Mouse (Mus musculus): Measurements from ENCODE around the gene Tmco1.

The Tmco1 gene

DNA sequence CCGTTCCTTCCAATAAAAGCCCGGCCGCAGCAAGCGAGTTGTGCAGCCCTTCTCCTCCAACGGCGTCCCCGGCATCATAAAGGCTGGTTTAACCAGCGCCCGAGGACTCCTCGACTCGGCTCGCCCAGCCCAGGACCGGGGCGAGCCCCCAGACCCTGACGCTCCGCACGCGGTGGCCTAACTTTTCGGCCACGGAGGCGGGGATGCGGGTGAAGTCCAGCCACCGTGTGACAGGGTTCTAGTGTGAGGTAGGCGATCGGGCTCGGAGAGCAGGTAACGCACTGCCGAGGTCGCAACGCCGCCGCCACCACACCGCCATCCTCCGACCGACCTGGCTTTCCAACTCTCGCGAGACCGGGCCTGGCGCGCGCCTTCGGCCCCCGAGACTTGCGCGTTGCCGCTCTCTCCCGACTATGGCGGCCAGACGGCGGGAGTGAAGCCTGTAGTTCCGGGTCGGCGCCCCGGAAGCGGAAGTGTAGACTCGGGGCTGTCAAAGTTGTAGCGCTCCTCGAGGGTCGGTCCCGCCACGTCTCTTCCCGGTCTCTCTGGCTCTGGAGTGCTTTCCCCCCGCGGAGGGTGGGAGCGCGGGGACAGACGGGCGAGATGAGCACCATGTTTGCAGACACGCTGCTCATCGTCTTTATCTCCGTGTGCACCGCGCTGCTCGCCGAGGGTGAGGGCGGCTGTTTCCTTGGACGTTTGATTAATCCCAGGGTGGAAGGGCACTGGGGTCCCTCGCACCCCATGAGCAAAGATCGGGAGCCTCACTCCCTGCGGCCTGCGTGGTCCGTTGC, at the start of gene Tmco1:
Gene Tmco1 (plus strand): TSS at position 118 of the 794 bp plus-strand sequence.
- DNase-seq: peak; percentile 98 to 99

DNA sequence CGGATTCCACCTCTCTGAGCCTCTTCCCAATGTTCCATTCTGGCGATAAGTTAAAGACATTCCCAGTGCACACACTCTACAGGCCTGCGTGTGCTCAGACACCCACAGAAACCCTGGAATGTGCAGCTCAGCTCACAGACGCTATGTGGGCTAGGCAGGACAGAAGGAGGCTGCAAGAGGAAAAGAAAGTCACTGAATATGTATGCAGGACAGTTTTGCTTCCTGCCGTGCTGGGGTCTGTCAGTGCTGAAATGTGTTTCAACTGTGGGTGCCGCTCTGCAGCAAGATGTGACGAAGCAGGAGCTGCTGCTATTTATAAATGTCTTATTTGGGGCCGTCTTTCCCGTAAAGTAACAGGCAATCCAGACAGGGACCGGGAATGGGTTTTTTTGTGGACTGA, 48.5 kb upstream of the Tmco1 start:
- DNase-seq: no peak

DNA sequence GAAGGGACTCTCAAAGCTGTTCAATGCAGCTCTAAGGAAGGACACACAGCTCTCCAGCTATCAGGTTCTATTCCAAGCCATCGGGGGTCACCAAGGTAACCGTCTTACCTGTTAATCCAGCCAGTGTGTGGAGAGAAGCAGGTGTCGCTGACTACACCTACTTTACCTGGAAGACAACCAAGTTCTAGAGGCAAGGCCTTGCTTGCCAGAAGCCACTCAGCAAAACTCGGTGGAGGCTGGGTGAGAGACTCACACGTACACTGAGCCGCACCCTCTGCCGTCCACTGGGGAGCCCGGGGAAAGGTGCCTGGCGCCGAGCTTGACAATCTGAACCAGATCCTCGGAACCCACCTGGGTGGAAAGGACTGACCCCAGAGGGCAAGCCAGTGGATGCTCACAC, 46.4 kb upstream of the Tmco1 start:
- DNase-seq: peak; percentile 47 to 65

DNA sequence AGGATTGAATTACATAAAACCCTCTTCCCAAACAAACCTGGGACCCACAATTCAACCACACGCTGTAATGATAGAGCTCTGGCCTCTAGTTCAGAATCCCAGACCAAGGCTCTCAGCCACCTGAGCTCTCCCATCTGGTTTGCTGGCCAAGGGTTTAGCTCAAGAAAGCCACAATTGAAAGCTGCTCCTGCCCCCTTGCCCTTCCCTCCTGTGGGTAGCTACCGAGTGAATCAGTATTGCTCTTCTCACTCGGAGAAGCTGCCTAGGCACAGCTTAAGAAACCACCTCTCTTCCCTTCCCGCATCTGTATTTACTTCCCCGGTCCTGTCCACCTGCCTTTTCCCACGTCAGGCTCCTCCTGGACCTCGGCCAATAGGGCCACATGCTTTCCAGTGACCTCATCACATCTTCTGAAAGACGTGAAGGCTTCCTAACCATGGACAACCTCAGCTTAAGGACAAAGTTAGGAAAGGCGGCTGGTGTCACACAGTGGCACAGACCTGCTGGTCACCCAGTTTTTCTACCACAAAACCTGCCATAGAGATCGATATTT, 45.6 kb upstream of the Tmco1 start:
- DNase-seq: no peak

DNA sequence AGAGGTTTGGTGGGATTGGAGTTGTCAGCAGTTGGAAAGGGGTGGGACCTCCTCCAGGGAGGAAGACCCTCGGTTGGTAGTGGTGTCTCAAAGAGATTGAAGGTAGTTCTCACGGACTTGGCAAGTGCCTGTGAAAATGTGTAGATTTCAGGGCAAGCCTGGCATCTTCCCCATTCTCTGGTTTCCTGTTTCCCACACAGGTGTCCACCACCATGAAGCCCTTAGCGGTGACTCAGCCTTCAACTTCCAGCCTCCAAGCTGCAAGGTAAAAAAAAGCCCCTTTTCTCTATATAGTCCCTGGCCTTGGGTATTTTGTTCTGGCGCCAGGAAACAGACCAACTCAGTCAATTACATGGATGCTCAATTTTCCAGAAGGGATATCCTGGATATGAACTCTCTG, 42.8 kb upstream of the Tmco1 start:
- DNase-seq: no peak

DNA sequence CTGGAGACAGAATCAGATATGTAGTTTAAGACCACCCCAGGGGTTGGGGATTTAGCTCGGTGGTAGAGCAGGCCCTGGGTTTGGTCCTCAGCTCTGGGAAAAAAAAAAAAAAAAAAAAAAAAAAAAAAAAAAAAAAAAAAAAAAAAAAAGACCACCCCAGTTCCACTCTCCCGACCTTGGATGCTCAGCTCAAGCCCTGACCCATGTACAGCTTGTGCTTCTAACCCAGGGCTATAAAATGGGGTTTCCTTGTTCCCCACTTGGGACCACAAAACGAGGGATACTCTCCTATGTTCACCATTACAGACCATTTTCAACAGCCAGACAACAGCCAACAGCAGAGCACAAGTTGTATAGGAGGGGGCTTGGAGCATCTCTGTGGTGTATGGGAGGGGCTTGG, 41.5 kb upstream of the Tmco1 start:
- DNase-seq: no peak

DNA sequence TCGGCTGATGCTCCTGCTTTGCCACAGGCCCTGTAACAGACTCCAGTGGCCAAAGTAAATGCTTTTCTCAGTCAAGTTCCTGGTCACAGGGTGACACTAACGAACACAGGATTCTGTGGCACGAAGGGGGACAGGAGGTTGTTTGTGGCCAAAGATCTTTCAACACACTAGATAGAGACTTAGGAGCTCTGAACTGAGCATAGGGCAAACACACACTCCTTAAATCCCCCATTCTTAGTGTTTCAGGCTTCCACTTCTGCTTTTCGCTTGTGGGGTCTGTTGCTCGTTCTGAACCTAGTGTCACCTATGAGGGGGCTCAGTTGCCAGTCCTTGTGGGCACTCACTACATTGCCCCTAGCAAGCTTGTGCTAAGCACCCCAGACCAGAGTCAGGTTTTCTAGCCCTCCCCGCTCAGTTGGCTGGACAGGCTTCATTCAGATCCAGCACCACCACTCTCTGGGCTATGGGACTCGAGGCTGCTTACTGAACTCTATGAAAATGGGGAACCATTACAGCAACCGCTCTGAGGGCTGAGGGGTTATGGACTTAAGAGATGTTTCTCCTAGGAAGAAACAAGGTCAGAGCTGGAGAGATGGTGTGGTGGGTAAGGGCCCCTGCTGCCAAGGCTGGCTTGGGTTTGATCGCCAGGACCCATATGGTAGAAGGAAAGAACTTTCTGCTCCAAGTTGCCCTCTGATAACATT, 39.7 kb upstream of the Tmco1 start:
- DNase-seq: no peak

DNA sequence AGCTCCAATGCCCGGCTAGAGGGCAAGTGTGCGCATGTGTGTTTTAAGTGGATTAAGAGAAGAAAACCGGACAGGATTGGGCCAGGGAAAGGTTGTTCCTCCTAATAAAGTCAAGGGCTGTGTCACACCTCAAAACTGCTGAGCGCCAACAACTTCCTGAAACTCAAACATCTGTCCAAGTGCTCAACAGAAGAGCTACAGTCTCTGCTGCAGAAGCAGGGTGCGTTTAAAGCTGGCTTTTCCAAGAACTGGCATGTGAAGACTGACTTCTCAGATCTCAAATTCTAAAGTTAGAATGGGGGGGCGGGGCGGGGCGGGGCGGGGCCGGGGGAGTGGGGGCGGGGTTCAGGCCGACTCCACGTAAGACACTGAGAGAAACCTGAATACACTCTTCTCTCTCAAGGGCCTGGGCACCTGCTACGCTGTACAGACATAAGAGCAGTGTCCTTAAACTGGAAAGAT, 38.8 kb upstream of the Tmco1 start:
- peak; percentile 56 to 58 for DNase-seq

DNA sequence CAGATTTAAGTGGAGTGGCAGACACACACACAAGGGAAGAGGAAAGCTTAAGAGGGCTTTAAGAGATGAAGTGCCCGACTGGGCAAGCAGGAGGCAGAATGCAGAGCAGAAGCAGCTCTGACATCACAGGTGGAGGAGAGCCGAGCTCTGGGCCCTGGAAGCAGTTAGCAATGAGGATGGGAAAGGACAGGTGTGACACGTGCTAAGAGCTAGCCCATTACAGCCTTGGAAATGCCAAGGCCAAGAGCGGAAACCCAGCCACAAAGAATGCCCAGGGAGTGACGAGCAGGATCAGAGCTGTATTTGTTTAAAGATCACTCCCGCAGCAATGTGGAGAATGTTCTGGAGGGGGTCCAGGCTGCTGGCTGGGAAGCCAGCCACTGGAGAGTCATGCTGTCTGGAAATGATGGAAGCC, 38.3 kb upstream of the Tmco1 start:
- peak; percentile 85 to 94 for DNase-seq

DNA sequence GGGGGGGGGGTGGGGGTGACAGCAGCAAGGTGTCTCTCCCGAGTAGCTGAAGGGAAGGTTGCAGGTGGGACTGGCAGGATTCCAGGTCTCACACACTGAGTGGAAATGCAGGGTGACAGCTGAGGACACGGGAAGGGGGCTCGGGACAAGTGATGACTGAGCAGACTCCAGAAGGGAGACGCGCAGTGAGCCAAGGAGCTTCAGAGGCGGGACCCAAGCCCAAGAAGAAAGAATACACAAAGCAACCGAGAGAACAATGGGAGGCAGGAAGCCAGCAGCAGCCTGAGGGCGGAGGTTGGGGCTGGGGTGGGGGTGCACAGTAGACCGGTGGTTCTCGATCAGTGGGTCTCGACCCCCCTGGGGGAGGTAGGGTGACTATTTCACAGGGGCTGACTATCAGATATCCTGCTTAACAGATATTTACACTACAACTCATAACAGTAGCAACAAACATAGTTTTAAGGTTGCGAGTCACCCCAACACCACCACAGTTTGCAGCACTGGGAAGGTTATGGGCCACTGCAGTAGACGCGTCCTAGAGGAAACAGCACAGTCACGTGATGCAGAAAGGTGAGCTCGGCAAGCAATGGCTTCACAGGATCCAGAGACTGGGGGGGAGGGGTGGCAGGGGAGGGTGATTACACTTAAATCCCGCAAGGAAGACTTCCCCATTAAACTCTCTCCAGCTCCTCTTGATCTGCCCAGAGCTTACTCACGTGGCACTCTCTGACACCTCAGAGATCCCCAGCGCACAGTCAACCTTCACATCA, 37.7 kb upstream of the Tmco1 start:
- peak; percentile 65 to 82 for DNase-seq

DNA sequence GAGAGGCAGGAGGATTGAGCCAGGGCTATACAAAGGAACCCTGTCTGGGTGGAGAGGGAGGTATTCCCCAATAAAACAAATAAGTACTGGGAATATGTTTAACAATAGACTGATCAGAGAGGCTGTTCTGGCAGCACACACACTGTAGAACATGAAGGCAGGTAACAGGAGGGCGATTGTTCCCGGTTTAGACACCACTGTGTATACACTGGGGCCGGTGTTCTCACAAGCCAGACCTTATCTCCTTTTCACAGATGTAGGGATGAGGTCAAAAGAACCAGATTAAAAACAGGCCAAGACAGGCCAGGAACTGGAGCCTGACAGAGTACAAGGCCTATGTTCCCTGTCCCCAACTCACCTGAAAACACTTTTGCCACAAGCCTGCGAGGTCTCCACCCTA, 36.9 kb upstream of the Tmco1 start:
- no peak for DNase-seq

DNA sequence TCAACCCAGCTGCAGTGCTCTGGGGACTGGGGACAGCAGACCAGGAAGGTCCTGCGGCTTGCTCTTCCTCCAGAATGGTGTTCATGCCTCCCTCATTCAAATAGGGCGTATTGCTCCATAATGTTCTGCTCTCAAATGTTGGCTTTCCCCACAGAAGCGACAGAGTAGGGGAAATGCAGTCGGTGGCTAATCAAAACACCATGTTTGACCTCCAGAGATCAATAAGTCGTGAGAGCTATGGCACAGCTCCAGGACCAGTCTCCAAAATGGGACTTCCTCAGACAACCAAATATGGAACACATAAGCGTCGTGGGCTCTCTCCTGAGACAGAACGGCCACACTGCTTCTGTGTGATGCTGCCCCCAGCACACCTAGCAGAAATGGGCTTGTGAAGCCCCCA, 36.3 kb upstream of the Tmco1 start:
- DNase-seq: peak; percentile 48 to 52

DNA sequence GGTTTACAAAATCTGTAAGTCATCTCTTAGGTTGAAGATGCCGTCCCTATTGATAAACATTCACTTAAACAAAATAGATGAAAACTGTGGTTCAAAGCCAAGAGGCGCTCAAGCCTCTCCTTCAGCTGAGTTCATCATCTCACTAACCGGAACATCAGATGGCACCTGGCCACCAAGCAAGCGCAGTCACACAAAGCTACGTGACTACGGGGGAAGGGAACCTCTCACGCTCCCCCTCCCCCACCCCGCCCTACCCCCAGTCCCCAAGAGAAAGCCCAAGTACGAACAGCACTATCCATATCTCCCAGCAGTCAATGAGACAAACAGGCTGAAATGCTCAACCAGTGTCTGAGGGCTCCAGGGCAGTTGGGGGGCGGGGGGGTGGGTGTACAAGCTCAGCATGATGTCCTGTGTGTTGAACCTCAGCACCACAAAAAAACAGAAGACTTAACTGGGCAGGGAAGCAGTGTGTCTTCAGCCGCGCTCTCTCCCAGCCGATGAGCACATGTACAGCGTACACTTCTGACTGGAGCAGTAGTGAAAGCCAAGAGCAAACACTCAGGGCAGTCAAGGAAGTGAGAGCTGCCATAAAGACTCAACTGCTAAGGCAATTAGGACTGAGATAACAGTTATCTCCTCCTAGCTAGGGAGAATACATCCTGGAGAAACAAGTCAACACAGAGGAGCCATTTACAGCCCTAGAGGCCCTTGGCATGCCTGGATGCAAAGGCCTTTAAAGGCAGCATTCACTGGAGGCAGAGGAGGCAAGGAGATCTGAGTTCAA, 34.6 kb upstream of the Tmco1 start:
- DNase-seq: no peak

DNA sequence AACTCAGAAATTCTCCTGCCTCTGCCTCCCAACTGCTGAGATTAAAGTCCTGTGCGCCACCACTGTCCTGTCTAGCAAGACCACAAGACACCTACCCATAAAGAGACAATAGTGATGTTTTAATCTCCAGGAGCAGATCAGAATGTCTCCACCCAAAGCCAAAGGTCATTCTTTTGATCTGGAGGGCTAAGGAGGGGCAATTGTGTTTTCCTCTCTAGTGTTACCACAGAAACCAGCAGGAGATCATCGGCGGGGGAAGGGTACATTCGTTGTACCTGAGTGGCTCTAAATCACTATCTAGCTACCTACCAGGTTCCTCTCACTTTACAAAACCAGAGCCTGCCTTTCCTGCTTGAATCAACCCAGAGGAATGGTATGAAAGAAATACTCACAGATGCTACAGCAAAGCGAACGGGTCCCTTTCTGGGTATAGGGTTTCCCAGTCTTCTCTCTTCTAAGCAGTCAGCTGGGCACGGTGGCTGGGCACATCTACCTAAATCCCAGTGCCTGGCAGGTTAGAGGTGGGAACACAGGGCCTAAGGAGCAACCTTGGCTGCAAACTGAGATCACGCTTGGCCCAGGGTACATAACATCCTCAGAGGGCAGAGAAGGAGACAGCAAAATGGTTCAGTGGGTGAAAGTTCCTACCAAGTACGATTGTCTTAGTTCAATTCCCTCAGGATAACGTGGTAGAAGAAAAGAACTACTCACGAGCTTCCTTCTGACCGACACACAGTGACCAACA, 33.4 kb upstream of the Tmco1 start:
- DNase-seq: no peak

DNA sequence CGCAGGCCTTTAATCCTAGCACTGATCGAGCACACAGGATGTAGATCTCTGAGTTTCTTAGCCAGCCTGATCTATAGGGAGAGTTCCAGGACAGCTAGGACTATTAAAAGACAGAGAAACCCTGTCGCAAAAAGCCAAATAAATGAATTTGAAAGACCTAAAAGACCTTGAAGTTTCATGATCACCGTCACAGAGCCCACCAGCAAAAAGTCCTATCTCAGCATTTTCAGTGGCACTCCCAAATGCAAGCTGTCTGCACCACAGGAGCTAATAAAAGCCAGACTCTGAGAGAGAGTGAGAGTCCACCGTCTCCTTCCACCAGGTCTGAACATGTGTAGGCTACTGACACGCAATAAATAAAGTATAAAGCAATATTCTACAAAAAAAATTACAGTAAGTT, 29.8 kb upstream of the Tmco1 start:
- no peak for DNase-seq

DNA sequence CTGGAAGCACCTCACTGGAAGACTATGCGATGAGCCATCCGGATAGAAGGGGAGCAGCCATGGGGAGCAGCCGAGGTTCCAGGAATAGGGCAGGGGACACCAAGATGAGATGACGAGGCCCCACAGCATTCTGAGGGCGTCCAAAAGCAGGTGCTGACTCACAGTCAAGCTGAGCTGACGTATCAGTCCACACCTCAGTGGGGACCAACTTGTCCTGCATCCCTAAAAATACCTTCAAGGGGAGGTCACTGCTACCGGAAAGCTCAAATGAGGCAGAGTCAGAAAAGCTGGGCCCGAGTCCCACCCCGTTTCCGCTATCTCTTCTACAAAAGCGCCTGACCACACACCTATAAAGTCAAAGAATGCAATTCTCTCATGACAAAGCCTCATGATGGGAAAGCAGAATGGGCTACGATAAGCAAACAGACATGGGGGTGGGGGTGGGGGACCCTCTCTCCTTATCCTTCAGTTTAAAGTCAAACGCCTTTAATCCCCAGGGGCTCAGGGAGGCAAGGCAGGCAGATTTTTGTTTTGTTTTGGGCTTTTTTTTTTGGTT, 28.9 kb upstream of the Tmco1 start:
- DNase-seq: no peak

DNA sequence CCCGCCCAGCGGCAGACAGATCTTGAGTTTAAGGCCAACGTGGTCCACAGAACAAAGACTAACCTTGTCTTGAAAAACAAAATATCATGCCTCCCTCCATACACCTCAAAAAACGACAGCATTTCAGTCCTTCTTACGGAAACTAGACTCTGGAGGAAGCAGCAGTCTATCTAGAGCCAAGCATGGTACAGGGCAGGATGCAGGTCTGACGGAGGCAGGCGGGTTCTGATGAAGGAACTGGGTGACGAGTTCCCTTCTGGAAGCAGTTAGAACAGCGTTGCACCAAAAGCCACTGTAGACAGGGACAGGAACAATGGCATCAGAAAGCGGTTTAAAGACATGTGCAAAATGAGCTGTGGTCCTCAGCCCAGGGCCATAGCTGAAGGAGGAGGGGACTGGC, 28.1 kb upstream of the Tmco1 start:
- no peak for DNase-seq

DNA sequence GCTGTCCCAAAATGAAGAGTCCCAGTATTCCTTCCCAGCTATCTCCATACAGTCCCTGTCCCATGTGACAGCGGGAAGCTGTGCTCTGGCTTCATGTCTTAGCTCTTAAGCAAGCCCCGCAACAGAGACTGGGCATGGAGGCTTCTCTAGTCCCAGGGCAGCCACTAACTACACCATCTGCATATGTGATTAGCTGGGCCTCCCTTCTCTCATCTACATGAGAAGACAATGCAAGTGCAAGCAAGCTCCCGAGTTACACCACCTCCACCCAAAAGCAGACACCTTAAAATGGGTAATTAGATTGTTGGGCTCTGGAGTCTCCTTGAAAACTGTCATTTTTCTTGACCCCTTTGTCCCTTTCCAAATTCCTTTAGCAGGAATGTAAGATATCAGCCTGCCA, 26.1 kb upstream of the Tmco1 start:
- DNase-seq: no peak

DNA sequence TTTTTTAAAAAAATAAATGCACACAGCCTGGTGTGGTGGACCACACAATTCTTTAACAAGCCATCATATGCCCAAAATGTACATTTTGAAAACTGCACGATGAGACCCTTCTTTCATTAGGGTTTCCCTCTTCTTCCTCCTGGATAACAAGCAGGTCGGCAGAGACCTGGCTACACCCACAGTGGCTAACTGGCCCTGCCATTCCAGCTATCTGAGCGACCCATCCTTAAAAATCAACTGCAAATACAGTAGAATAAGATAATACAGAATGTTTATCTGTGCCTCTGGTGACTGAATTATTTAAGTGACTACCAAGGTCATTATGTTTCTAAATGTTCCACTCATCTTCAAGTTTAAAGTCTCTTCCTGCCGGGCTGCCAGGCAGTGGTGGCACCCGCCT, 25.4 kb upstream of the Tmco1 start:
- no peak for DNase-seq

DNA sequence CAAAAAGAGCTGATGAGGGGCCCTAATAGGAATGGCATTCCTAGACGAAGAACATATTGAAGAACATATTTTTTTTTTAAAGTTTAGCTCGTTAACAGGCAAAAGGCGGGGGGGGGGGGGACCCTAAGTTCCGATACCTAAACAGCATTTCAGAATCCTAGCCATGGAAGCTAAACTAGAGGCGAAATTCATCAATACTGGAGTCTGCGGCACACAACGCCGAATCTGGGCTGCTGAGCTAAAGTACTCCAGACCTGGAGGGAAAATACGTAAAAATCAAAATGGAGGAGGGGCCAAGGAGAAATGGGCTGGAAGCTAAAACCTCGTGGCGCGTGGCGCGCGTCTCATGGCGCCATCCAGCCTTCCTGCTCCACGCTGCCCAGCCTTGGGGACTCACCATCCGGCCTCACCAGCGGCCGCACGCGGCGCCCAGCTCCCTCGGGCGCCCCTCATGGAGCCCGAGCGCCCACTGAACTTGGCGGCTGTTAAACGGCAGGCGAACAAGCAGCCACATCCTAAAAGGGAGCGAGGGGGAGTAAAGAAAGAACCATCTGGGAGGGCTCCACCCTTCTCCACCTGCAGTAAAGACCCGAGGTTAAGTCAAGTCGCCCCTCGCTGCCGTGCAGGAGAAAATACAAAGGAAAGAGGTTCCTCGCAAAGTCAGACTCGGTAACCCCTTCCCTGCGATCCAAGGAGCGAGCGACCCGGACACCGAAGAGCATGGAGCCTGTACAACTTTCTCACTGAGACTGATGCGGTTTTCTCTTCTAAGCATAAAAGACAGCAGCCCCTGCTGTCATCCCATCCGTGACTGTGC, 24.5 kb upstream of the Tmco1 start:
- peak; percentile 71 to 81 for DNase-seq
